Mouse (Mus musculus) erythroblast, embryonic 14.5 days (primary cell): ENCODE results near the gene Dbt. TPM values are rescaled to one million over a fixed set of nuclear protein-coding genes. Genes with fewer than 3 reads are reported as not detected.
A peak's percentile ranks its signal among the peaks of the same experiment; 100 is the strongest.

ENCODE experiments used
- H3K27me3 ChIP-seq: 2 replicates; pipeline ENCODE4 v1.6.1; 2012; ENCODE audit warnings: inconsistent platforms; ENCODE audit not compliant: control insufficient read depth
- H3K36me3 ChIP-seq: 2 replicates; pipeline ENCODE4 v1.6.1; 2012; ENCODE audit warnings: mild to moderate bottlenecking, inconsistent platforms; ENCODE audit not compliant: control insufficient read depth
- H3K4me1 ChIP-seq: 2 replicates; pipeline ENCODE4 v1.6.1; 2012; ENCODE audit warnings: inconsistent platforms; ENCODE audit not compliant: control insufficient read depth
- H3K4me3 ChIP-seq: replicated peaks from 2 replicates; pipeline ENCODE3; 2012; ENCODE audit warnings: moderate library complexity, mild to moderate bottlenecking, inconsistent platforms
- H3K9me3 ChIP-seq: 2 replicates; pipeline ENCODE4 v1.6.1; 2012; ENCODE audit warnings: low read length, inconsistent platforms, mixed read lengths; ENCODE audit not compliant: control insufficient read depth
- GATA1 ChIP-seq: IDR thresholded peaks from 2 replicates; pipeline ENCODE4 v1.6.1; 2012; ENCODE audit warnings: low read length, inconsistent platforms, mixed read lengths
- TAL1 ChIP-seq: IDR thresholded peaks from 3 replicates; pipeline ENCODE4 v1.6.1; 2012; ENCODE audit warnings: low read length, inconsistent platforms, mixed read lengths
- polyA plus RNA-seq: library from polyadenylated mRNA; stranded (reverse); fragments of >175 nt; gene quantifications from 2 replicates; pipeline ENCODE4 v1.2.3, GENCODE M21; 2012

The Dbt gene
- polyA plus RNA-seq, result 0.02 and 0.03 TPM in 2 replicates

GRCm38 (mm10) chr3:116512904-116513716 lies at the start of gene Dbt:
TSS of gene Dbt (plus strand) at chr3:116513070.
- H3K9me3 ChIP-seq, result no peaks in the 10 kb centered on the region
- peaks cover 21% of the 10 kb centered on the region for H3K4me1 ChIP-seq
- TF ChIP-seq TAL1 (no peak), GATA1 (no peak)
- peak within 1 kb of the TSS; percentile 76 for H3K4me3 ChIP-seq
- peaks cover 5% of the 10 kb centered on the region for H3K36me3 ChIP-seq
- 0 out of 2 replicates have a peak, but pooled peaks cover 2% of the 10 kb centered on the region for H3K27me3 ChIP-seq

- H3K4me1 ChIP-seq, result no peaks in the 10 kb centered on the region
- H3K27me3 ChIP-seq, result no peaks in the 10 kb centered on the region
- TF ChIP-seq GATA1 (no peak), TAL1 (no peak)
- no peak overlapping the region for H3K4me3 ChIP-seq
- H3K9me3 ChIP-seq, result no peaks in the 10 kb centered on the region
- no peaks in the 10 kb centered on the region for H3K36me3 ChIP-seq
Measured at GRCm38 (mm10) chr3:116464318-116464717, 48.6 kb upstream of the Dbt start.

GRCm38 (mm10) chr3:116465709-116466108 lies 47.2 kb upstream of the Dbt start:
- Histone ChIP-seq H3K27me3 (no peaks in the 10 kb centered on the region), H3K36me3 (no peaks in the 10 kb centered on the region), H3K4me1 (no peaks in the 10 kb centered on the region), H3K4me3 (no peak overlapping the region), H3K9me3 (no peaks in the 10 kb centered on the region)
- TF ChIP-seq TAL1 (no peak), GATA1 (no peak)

GRCm38 (mm10) chr3:116474602-116475001 lies 38.3 kb upstream of the Dbt start:
- Histone ChIP-seq H3K36me3 (no peaks in the 10 kb centered on the region), H3K9me3 (no peaks in the 10 kb centered on the region), H3K4me3 (no peak overlapping the region), H3K4me1 (no peaks in the 10 kb centered on the region), H3K27me3 (no peaks in the 10 kb centered on the region)
- TF ChIP-seq GATA1 (no peak), TAL1 (no peak)

GRCm38 (mm10) chr3:116476686-116477298 lies 36.1 kb upstream of the Dbt start:
- no peak overlapping the region for H3K4me3 ChIP-seq
- H3K27me3 ChIP-seq, result no peaks in the 10 kb centered on the region
- no peaks in the 10 kb centered on the region for H3K9me3 ChIP-seq
- H3K4me1 ChIP-seq, result no peaks in the 10 kb centered on the region
- TF ChIP-seq TAL1 (no peak), GATA1 (no peak)
- no peaks in the 10 kb centered on the region for H3K36me3 ChIP-seq

- TF ChIP-seq GATA1 (no peak), TAL1 (no peak)
- no peaks in the 10 kb centered on the region for H3K27me3 ChIP-seq
- H3K9me3 ChIP-seq, result no peaks in the 10 kb centered on the region
- no peaks in the 10 kb centered on the region for H3K4me1 ChIP-seq
- no peak overlapping the region for H3K4me3 ChIP-seq
- no peaks in the 10 kb centered on the region for H3K36me3 ChIP-seq
Measured at GRCm38 (mm10) chr3:116477351-116477750, 35.5 kb upstream of the Dbt start.

- H3K4me3 ChIP-seq, result no peak overlapping the region
- no peaks in the 10 kb centered on the region for H3K27me3 ChIP-seq
- no peaks in the 10 kb centered on the region for H3K9me3 ChIP-seq
- no peak for TF ChIP-seq GATA1
- TF ChIP-seq TAL1, result no peak
- no peaks in the 10 kb centered on the region for H3K36me3 ChIP-seq
- no peaks in the 10 kb centered on the region for H3K4me1 ChIP-seq
Measured at GRCm38 (mm10) chr3:116480119-116480518, 32.8 kb upstream of the Dbt start.

- TF ChIP-seq GATA1, result no peak
- TF ChIP-seq TAL1, result no peak
- no peak overlapping the region for H3K4me3 ChIP-seq
- no peaks in the 10 kb centered on the region for H3K27me3 ChIP-seq
- no peaks in the 10 kb centered on the region; the same call in 1 of the 2 replicates for H3K4me1 ChIP-seq
- H3K9me3 ChIP-seq, result no peaks in the 10 kb centered on the region
- H3K36me3 ChIP-seq, result no peaks in the 10 kb centered on the region
Measured at GRCm38 (mm10) chr3:116480937-116481336, 31.9 kb upstream of the Dbt start.

- no peak overlapping the region for H3K4me3 ChIP-seq
- TF ChIP-seq GATA1 (no peak), TAL1 (no peak)
- no peaks in the 10 kb centered on the region for H3K9me3 ChIP-seq
- peaks cover 4% of the 10 kb centered on the region for H3K36me3 ChIP-seq
- H3K4me1 ChIP-seq, result no peaks in the 10 kb centered on the region; the same call in 1 of the 2 replicates
- H3K27me3 ChIP-seq, result no peaks in the 10 kb centered on the region
Measured at GRCm38 (mm10) chr3:116482724-116483123, 30.1 kb upstream of the Dbt start.
